Mouse (Mus musculus) midbrain, embryonic 13.5 days (tissue): ENCODE measurements at regions not wholly inside any gene's neighbourhood (a gene's known extent, or its start where the extent isn't known, plus 50 kb on each side); places are given as distances from the start of the nearest gene placed in this dataset.
A peak's percentile ranks its signal among the peaks of the same experiment; 100 is the strongest.
"Not testable (repeated sequence)": the region's sequence is repeated elsewhere in the genome, so short reads cannot be mapped to it uniquely, and the experiment has no call there.

ENCODE experiments used
- ATAC-seq: fragments of 200-750 bp; cut with Nextera tagmentation; 2 replicates; pipeline ENCODE4 v1.8.0; 2017; ENCODE audit warnings: mild to moderate bottlenecking, moderate TSS enrichment, moderate library complexity
- H3K27ac ChIP-seq: fragments of 300-500 bp; sonication (generic); 2 replicates; pipeline ENCODE4 v1.5.1; 2015; ENCODE audit warnings: inconsistent platforms, mild to moderate bottlenecking, moderate library complexity
- H3K27me3 ChIP-seq: fragments of 300-500 bp; sonication (generic); 2 replicates; pipeline ENCODE4 v1.6.1; 2015; ENCODE audit warnings: mild to moderate bottlenecking, inconsistent platforms
- H3K36me3 ChIP-seq: fragments of 300-500 bp; sonication (generic); 2 replicates; pipeline ENCODE4 v1.6.1; 2015; ENCODE audit warnings: mild to moderate bottlenecking, inconsistent platforms
- H3K4me1 ChIP-seq: fragments of 300-500 bp; sonication (generic); replicated peaks from 2 replicates; pipeline ENCODE4 v1.6.1; 2015; ENCODE audit warnings: inconsistent platforms
- H3K4me2 ChIP-seq: fragments of 300-500 bp; sonication (generic); replicated peaks from 2 replicates; pipeline ENCODE4 v1.6.1; 2015; ENCODE audit warnings: moderate library complexity, mild to moderate bottlenecking, inconsistent platforms
- H3K4me3 ChIP-seq: fragments of 300-500 bp; sonication (generic); replicated peaks from 2 replicates; pipeline ENCODE4 v1.5.1; 2015; ENCODE audit warnings: mild to moderate bottlenecking, inconsistent platforms
- H3K9ac ChIP-seq: fragments of 300-500 bp; sonication (generic); replicated peaks from 2 replicates; pipeline ENCODE4 v1.6.1; 2015; ENCODE audit warnings: mild to moderate bottlenecking, inconsistent platforms
- H3K9me3 ChIP-seq: fragments of 300-500 bp; sonication (generic); 2 replicates; pipeline ENCODE4 v1.6.1; 2016; ENCODE audit warnings: mild to moderate bottlenecking, inconsistent platforms
- WGBS: fragments of 180-500 bp; shearing (Covaris S2); methylation state at CpG from one replicate; pipeline ENCODE4 v1.1.7; 2015; 5-methylcytosine and 5-hydroxymethylcytosine counted together

- not testable (repeated sequence) for H3K9ac ChIP-seq, H3K9me3 ChIP-seq, H3K27me3 ChIP-seq, H3K4me2 ChIP-seq, H3K27ac ChIP-seq, H3K36me3 ChIP-seq, ATAC-seq, H3K4me3 ChIP-seq, H3K4me1 ChIP-seq
- WGBS, result 96% methylated on average over 2 of the region's 2 CpGs
These were observed 581.3 kb downstream of the H2al1n start for GRCm38 (mm10) chrX:14792261-14792660.

- H3K27ac ChIP-seq, result no peak overlapping the region
- WGBS, result 64% methylated on average over 4 of the region's 4 CpGs
- ATAC-seq, result no peak
These were observed 624.9 kb downstream of the H2al1n start for GRCm38 (mm10) chrX:14835862-14836261.

GRCm38 (mm10) chrX:14839740-14840419 is 628.9 kb downstream of the H2al1n start:
- 36% methylated on average over 7 of the region's 7 CpGs for WGBS
- Histone ChIP-seq H3K4me2 (no peak overlapping the region), H3K9me3 (0 out of 2 replicates have a peak, but pooled peaks cover 2% of the 10 kb centered on the region), H3K36me3 (no peaks in the 10 kb centered on the region), H3K4me3 (no peak overlapping the region), H3K9ac (no peak overlapping the region), H3K27me3 (no peaks in the 10 kb centered on the region), H3K4me1 (no peaks in the 10 kb centered on the region), H3K27ac (no peak overlapping the region)
- ATAC-seq, result peak; percentile 88

More at GRCm38 (mm10) chrX:14835862-14836261, 624.9 kb downstream of the H2al1n start:
- no peaks in the 10 kb centered on the region for H3K36me3 ChIP-seq
- H3K9ac ChIP-seq, result no peak overlapping the region
- no peaks in the 10 kb centered on the region for H3K4me1 ChIP-seq
- H3K4me3 ChIP-seq, result no peak overlapping the region
- 0 out of 2 replicates have a peak, but pooled peaks cover 3% of the 10 kb centered on the region for H3K9me3 ChIP-seq
- H3K4me2 ChIP-seq, result no peak overlapping the region
- H3K27me3 ChIP-seq, result no peaks in the 10 kb centered on the region

GRCm38 (mm10) chrX:14840420-14840757 is 629.4 kb downstream of the H2al1n start:
- Histone ChIP-seq H3K4me3 (no peak overlapping the region), H3K4me2 (no peak overlapping the region), H3K4me1 (no peaks in the 10 kb centered on the region), H3K27ac (no peak overlapping the region), H3K27me3 (no peaks in the 10 kb centered on the region), H3K36me3 (no peaks in the 10 kb centered on the region), H3K9me3 (0 out of 2 replicates have a peak, but pooled peaks cover 2% of the 10 kb centered on the region), H3K9ac (no peak overlapping the region)
- no peak for ATAC-seq
- WGBS, result 66% methylated on average over 7 of the region's 7 CpGs

- no peaks in the 10 kb centered on the region for H3K36me3 ChIP-seq
- no peak for ATAC-seq
These were observed 634.4 kb downstream of the H2al1n start for GRCm38 (mm10) chrX:14845353-14845752.

GRCm38 (mm10) chrX:14884612-14885011 is 673.7 kb downstream of the H2al1n start:
- H3K4me2 ChIP-seq, result no peak overlapping the region
- no peak for ATAC-seq
- no peak overlapping the region for H3K9ac ChIP-seq
- no peak overlapping the region for H3K4me3 ChIP-seq
- WGBS, result 82% methylated on average over 3 of the region's 3 CpGs
- H3K9me3 ChIP-seq, result no peaks in the 10 kb centered on the region
- no peak overlapping the region for H3K27ac ChIP-seq
- no peaks in the 10 kb centered on the region for H3K36me3 ChIP-seq
- H3K27me3 ChIP-seq, result no peaks in the 10 kb centered on the region
- no peaks in the 10 kb centered on the region for H3K4me1 ChIP-seq

More at GRCm38 (mm10) chrX:14845353-14845752, 634.4 kb downstream of the H2al1n start:
- no peak overlapping the region for H3K4me3 ChIP-seq
- 0 out of 2 replicates have a peak, but pooled peaks cover 2% of the 10 kb centered on the region for H3K9me3 ChIP-seq
- H3K9ac ChIP-seq, result no peak overlapping the region
- H3K4me2 ChIP-seq, result no peak overlapping the region
- H3K27me3 ChIP-seq, result no peaks in the 10 kb centered on the region
- no peak overlapping the region for H3K27ac ChIP-seq
- H3K4me1 ChIP-seq, result no peaks in the 10 kb centered on the region
